Mouse (Mus musculus) forebrain, postnatal 0 days (tissue): ENCODE data around the gene Cd2bp2. TPM values are rescaled to one million over a fixed set of nuclear protein-coding genes. Genes with fewer than 3 reads are reported as not detected.
A peak's percentile ranks its signal among the peaks of the same experiment; 100 is the strongest.

Source experiments
- ATAC-seq: fragments of 200-750 bp; cut with Nextera tagmentation; 2 replicates; pipeline ENCODE4 v1.8.0; 2017; ENCODE audit warnings: mild to moderate bottlenecking, moderate library complexity
- DNase-seq: peaks from one replicate; pipeline ENCODE4 v3.0.0-alpha.2; 2015
- H3K27ac ChIP-seq: fragments of 300-500 bp; sonication (generic); 2 replicates; pipeline ENCODE4 v1.5.1; 2014; ENCODE audit warnings: low read depth, mild to moderate bottlenecking, antibody characterized with exemption, low read length, moderate library complexity, mixed read lengths
- H3K27me3 ChIP-seq: fragments of 300-500 bp; sonication (generic); 2 replicates; pipeline ENCODE4 v1.6.1; 2014; ENCODE audit warnings: mild to moderate bottlenecking, low read length, mixed read lengths; ENCODE audit not compliant: insufficient read depth
- H3K36me3 ChIP-seq: fragments of 300-500 bp; sonication (generic); 2 replicates; pipeline ENCODE4 v1.6.1; 2014; ENCODE audit warnings: mild to moderate bottlenecking, moderate library complexity; ENCODE audit not compliant: insufficient read depth
- H3K4me1 ChIP-seq: fragments of 300-500 bp; sonication (generic); 2 replicates; pipeline ENCODE4 v1.6.1; 2014; ENCODE audit warnings: antibody characterized with exemption; ENCODE audit not compliant: insufficient read depth
- H3K4me2 ChIP-seq: fragments of 300-500 bp; sonication (generic); 2 replicates; pipeline ENCODE4 v1.6.1; 2014; ENCODE audit warnings: low read depth, mild to moderate bottlenecking, moderate library complexity
- H3K4me3 ChIP-seq: fragments of 300-500 bp; sonication (generic); 2 replicates; pipeline ENCODE4 v1.5.1; 2014; ENCODE audit warnings: low read depth, low read length, mixed read lengths
- H3K9ac ChIP-seq: fragments of 300-500 bp; sonication (generic); 2 replicates; pipeline ENCODE4 v1.6.1; 2014; ENCODE audit warnings: mild to moderate bottlenecking
- H3K9me3 ChIP-seq: fragments of 300-500 bp; sonication (generic); 2 replicates; pipeline ENCODE4 v1.6.1; 2016; ENCODE audit warnings: low read length
- CTCF ChIP-seq: sonication (generic); IDR thresholded peaks from 2 replicates; pipeline ENCODE4 v1.5.1; 2016; ENCODE audit warnings: antibody characterized with exemption, control low read depth, low read depth
- WGBS: fragments of 180-500 bp; shearing (Covaris S2); extraction: QIAGEN DNeasy Blood & Tissue Kit; methylation state at CpG from one replicate; pipeline ENCODE4 v1.1.7; 2014; 5-methylcytosine and 5-hydroxymethylcytosine counted together
- polyA plus RNA-seq: library from polyadenylated mRNA; unstranded; fragments of >200 nt; fragmentation: Nextera tagmentation; extraction: Ambion mirVana; gene quantifications from 2 replicates; pipeline ENCODE4 v1.2.1, GENCODE M21; 2015
- total RNA-seq: library from RNA; depleted of rRNA; stranded (reverse); fragments of >200 nt; gene quantifications from 2 replicates; pipeline ENCODE4 v1.2.3, GENCODE M21; 2014

Gene Cd2bp2
- total and polyA plus RNA-seq, 2 experiments from 2014 or later: 67.5 to 131 TPM

DNA sequence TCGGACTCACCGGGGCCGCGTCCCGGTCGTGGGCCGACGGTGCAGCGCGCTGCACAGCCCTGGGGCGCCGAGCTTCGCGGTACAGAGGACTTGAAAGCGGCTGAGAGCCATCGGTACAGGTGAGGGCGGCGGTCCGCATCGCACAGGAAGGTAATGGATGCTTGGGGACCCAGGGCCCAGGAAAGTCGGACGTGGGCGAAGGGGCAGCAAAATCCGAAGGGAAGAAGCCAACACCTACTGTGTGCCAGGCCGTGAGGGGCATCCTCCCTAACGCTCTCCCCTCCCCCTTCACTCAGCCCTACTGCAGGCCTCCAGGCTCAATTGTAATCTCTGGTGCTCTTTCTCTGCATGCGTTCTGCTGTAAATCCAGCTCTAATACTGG is 37.5 kb upstream of the Cd2bp2 start:
- WGBS: 4% methylated on average over 27 of the region's 27 CpGs
- Histone ChIP-seq H3K9ac (peak overlapping the region; percentile 100), H3K4me2 (peak overlapping the region; percentile 74), H3K9me3 (no peaks in the 10 kb centered on the region), H3K27ac (peak overlapping the region; percentile 99), H3K4me1 (peaks cover 15% of the 10 kb centered on the region), H3K4me3 (peak overlapping the region; percentile 88), H3K36me3 (peaks cover 33% of the 10 kb centered on the region), H3K27me3 (no peaks in the 10 kb centered on the region)
- no peak for TF ChIP-seq CTCF
- ATAC-seq (peak; percentile 27), DNase-seq (no peak)

DNA sequence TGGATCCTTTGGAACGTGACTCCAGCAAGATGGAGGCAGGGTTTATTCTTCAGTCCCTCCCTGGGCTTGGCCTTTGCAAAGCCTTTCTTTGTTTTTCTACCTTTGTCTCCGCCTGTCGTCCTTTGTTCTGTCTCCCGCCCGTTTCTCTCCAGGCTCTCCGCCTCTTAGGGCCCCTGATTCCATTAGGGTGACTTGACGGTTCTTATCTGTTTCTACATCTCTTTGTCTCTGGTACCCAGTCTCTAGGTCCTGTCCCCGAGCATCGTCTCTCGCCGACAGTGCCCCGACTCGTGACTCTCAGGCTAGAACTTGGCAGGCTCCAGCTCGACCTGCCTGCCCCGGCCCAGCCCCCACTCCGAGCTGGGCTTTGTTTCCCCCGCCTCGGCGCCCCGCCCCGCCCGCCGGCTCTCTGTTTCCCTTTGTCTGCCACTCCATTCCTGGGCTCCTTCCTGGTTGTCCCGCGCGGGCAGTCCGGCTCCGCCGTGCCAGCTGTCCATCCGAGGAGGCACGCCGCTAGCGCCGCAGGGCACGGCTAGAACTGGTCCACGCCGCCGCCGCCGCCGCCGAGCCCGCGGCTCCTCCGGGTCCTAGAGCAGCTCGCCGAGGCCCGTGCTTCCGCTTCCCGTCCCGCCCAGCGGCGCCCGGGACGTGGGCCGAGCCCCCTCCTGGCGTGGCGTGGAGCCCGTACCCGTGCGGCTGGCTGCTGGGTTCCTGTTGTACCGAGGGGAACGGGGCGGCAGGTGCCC is 36.9 kb upstream of the Cd2bp2 start, which contains the start of the genes Zfp553 and Sept1:
Gene Zfp553, plus strand, starts transcription at position 440 of the 746 bp plus-strand sequence.
Gene Sept1, minus strand, starts transcription at position 509 of the 746 bp plus-strand sequence.
- WGBS: 2% methylated on average over 63 of the region's 64 CpGs
- H3K36me3 ChIP-seq: peaks cover 28% of the 10 kb centered on the region
- peak within 1 kb of the TSS; percentile 100 for H3K9ac ChIP-seq
- peak; percentile 35 for TF ChIP-seq CTCF
- peak within 1 kb of the TSS; percentile 74 for H3K4me2 ChIP-seq
- peak; percentile 92 for DNase-seq
- no peaks in the 10 kb centered on the region for H3K27me3 ChIP-seq
- peak within 1 kb of the TSS; percentile 88 for H3K4me3 ChIP-seq
- ATAC-seq: peak; percentile 96
- H3K27ac ChIP-seq: peak within 1 kb of the TSS; percentile 99
- H3K9me3 ChIP-seq: no peaks in the 10 kb centered on the region
- peaks cover 15% of the 10 kb centered on the region for H3K4me1 ChIP-seq

DNA sequence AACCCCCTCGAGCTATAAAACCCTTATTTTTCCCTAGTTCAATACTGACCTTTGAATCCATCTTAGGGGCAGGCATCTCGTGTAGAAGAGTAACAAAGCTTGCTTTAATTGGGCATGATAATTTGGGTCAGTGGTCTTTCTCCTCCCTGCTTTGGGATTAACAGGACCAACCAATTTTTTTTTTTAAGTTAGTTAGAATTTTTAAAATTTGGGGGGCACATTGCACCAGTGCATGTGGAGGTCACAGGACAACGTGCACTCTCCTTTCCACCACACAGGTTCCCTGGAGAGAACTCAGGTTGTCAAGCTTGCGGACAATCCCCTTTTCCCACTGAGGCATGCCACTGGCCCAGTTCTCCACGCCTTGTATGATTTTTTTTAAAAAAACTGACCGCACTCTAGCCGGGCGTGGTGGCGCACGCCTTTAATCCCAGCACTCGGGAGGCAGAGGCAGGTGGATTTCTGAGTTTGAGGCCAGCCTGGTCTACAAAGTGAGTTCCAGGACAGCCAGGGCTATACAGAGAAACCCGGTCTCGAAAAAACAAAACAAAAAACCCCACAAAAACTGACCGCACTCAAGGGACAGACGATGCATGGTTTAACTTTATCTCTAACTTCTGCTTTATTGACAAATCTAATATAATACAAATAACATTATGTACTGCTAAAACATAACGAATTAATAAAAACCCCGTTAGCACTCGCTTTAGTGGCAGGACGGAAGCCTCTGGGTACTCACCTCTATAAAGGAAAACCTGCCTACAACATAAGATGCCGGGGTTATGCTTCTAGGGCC is 36.2 kb upstream of the Cd2bp2 start:
- Histone ChIP-seq H3K9me3 (no peaks in the 10 kb centered on the region), H3K4me3 (peak overlapping the region; percentile 88), H3K27ac (peak overlapping the region; percentile 99), H3K9ac (peak overlapping the region; percentile 100), H3K36me3 (peaks cover 21% of the 10 kb centered on the region), H3K27me3 (no peaks in the 10 kb centered on the region), H3K4me1 (peaks cover 15% of the 10 kb centered on the region), H3K4me2 (peak overlapping the region; percentile 74)
- ATAC-seq (no peak), DNase-seq (no peak)
- 2% methylated on average over 20 of the region's 20 CpGs for WGBS
- TF ChIP-seq CTCF: no peak

DNA sequence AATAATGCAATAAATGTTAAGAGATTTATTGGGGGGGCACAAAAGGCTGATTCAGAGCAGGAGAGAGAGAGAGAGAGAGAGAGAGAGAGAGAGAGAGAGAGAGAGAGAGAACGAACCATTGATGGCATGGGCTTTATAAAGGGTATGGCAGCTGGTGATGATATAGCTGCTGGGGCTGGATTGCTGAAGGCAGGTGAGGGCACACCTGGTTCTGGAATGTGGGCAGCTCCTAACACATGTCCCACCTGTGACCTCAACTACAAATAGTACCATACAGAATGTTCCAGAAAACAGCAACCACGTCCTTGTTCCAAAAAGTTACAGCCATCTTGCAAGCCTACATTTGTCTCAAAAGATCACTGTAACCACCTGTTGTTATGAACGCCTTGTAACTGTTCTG is 35.5 kb upstream of the Cd2bp2 start:
- H3K27ac ChIP-seq: no peak overlapping the region
- peaks cover 15% of the 10 kb centered on the region for H3K36me3 ChIP-seq
- WGBS: 33% methylated on average over 3 of the region's 3 CpGs
- DNase-seq (no peak), ATAC-seq (no peak)
- H3K27me3 ChIP-seq: no peaks in the 10 kb centered on the region
- peaks cover 15% of the 10 kb centered on the region for H3K4me1 ChIP-seq
- H3K4me2 ChIP-seq: peak overlapping the region; percentile 74
- peak overlapping the region; percentile 88 for H3K4me3 ChIP-seq
- TF ChIP-seq CTCF: no peak
- H3K9me3 ChIP-seq: no peaks in the 10 kb centered on the region
- H3K9ac ChIP-seq: 0 out of 2 replicates have a peak overlapping the region, but pooled peaks have one; percentile 100

DNA sequence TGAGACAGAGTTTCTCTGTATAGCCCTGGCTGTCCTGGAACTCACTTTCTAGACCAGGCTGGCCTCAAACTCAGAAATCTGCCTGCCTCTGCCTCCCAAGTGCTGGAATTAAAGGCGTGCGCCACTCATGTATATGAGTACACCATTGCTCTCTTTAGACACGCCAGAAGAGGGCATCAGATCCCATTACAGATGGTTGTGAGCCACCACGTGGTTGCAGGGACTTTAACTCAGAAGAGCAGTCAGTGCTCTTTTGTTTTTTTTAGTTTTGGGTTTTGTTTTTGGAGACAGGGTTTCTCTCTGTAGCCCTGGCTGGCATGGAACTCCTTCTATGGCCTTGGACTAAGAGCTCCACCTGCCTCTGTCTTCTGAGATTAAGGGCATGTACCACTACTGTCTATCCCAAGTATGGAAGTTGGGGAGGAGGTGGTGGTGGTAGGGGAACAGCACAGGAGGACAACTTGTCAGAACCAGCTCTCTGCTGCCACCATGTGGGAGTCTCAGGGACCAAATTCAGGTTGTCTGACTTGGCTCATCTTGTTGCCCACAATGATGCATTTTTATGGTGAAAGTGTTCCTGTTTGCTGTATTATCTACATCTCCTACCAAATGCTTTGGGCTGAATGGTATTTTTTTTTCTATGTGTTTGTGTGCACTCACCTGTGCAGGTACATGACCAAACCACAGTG is 32.9 kb upstream of the Cd2bp2 start:
- WGBS: 59% methylated on average over 4 of the region's 4 CpGs
- peak; percentile 84 for DNase-seq
- H3K9me3 ChIP-seq: no peaks in the 10 kb centered on the region
- H3K9ac ChIP-seq: no peak overlapping the region
- peak overlapping the region; percentile 1; the same call in 1 of the 2 replicates for H3K27ac ChIP-seq
- no peak overlapping the region for H3K4me3 ChIP-seq
- H3K4me1 ChIP-seq: peaks cover 15% of the 10 kb centered on the region
- TF ChIP-seq CTCF: peak; percentile 84
- no peak overlapping the region for H3K4me2 ChIP-seq
- no peaks in the 10 kb centered on the region; the same call in 1 of the 2 replicates for H3K36me3 ChIP-seq
- ATAC-seq: peak; percentile 27; the same call in 1 of the 2 replicates
- H3K27me3 ChIP-seq: no peaks in the 10 kb centered on the region

DNA sequence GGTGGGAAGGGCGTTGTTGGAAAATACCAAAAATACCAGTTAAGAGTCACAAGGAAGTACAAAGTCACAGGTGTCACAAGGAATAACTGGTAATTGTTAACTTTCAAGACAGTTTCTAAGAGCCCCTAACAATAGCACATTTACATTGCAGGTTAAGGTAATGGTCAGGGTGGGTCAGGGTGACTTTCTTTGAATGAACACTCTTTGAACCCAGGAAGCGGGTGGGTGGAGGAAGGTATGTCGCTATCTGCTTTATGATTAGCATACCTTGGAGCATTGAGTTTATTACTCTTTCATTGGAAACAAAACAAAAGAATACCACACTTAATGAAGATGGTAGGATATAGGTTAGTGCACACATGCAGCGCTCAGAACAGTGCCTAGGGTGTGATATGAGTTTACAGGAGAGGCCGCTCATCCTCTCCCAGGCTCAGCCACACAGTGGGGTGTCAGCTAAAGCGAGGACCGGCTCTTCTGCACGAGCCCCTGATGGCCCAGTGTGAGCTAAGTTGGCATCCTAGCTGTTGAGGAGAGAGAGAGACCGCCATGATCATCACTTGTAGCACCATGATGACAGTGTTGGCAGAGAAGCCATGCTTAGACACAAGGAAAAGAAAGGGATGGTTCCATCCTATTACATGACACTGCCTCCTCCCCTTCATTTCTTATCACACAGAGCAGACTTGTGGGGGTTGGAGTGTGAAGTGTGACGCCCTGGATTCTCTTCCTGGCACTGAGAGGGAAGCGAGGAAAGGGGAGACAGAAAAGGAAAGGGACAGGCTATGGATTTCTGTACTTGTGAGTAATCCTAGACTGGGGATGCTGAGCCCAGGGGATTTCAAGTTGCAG is 29.5 kb upstream of the Cd2bp2 start:
- no peaks in the 10 kb centered on the region for H3K27me3 ChIP-seq
- no peaks in the 10 kb centered on the region for H3K9me3 ChIP-seq
- no peak overlapping the region for H3K9ac ChIP-seq
- 89% methylated on average over 11 of the region's 11 CpGs for WGBS
- H3K27ac ChIP-seq: no peak overlapping the region
- H3K4me3 ChIP-seq: no peak overlapping the region
- no peaks in the 10 kb centered on the region; the same call in 1 of the 2 replicates for H3K36me3 ChIP-seq
- ATAC-seq (no peak), DNase-seq (no peak)
- peaks cover 4% of the 10 kb centered on the region for H3K4me1 ChIP-seq
- TF ChIP-seq CTCF: no peak
- H3K4me2 ChIP-seq: no peak overlapping the region
